Mouse (Mus musculus) cerebellum, adult 9-10 months (tissue): ENCODE data around the gene Krtcap2.

Source experiments
- DNase-seq: peaks from one replicate; pipeline ENCODE4 v3.0.0; 2022

The Krtcap2 gene

GRCm38 (mm10) chr3:89225918-89226317, 19.8 kb upstream of the Krtcap2 start:
- no peak for DNase-seq

GRCm38 (mm10) chr3:89226361-89226760, 19.4 kb upstream of the Krtcap2 start:
- no peak for DNase-seq

GRCm38 (mm10) chr3:89226900-89227299, 18.9 kb upstream of the Krtcap2 start, which contains the start of gene Mtx1:
Gene Mtx1 (minus strand): TSS chr3:89227088.
- no peak for DNase-seq

DNA sequence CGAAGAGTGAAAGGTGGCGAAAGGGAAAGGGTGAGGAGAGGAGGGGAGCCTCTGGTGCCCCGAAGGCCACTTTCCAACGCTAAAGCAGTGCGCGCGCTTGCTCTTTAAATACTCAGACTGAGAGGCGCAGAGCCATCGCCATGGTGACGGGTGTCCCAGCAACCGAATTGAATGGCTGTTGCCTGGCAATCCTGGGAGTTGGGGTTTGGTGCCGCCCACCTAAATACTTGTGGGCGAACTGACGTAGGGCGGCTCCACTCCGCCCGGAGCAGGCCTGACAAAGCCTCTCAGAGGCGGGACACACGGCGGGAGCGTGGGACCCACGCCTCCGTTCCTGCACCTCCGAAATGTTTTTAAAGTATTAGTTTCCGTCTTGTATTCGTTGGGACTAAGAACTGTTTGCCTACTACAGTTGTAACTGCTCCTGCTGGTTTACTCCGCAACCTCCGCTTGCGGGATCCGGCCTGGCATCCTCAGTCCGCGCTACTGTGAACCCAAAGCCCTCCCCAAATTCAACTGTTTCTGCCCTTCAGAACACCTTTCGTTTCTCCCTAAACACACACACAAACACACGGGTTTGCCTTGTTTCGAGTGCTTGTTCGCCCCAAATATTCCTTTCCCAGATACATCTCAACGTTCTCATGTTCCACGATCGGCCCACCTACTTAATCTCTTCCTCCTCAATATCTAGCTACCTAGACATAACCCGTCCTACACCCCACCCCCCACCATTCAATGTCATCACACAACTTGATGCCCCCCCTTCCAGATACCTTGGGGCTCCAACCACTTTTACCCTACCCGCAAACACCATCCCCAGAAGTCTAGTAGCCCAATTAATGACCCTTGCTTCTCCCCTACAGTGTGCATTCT, 18.2 kb upstream of the Krtcap2 start:
- no peak for DNase-seq

DNA sequence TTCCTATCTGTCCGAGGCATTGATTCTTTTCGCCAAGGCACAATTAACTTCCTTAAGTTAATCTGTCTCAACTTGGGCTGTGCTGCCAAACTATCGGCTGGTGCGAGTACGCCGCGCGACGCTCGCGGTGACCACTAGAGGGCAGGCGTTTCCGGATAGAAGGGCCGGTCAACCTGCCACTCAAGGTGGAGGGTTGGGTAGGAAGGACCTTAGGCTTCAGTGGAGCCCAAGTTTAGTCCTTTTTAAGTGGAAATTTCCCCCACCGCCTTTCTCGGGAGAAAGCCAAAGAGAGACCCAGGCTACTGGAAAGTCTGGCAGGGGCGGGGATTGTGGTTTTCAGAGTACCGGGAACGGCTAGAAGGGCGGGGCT, 17.6 kb upstream of the Krtcap2 start:
- peak; percentile 87 for DNase-seq

GRCm38 (mm10) chr3:89228836-89229235, 16.9 kb upstream of the Krtcap2 start, which contains the start of gene Muc1:
Gene Muc1 (plus strand): TSS chr3:89229057.
- no peak for DNase-seq

DNA sequence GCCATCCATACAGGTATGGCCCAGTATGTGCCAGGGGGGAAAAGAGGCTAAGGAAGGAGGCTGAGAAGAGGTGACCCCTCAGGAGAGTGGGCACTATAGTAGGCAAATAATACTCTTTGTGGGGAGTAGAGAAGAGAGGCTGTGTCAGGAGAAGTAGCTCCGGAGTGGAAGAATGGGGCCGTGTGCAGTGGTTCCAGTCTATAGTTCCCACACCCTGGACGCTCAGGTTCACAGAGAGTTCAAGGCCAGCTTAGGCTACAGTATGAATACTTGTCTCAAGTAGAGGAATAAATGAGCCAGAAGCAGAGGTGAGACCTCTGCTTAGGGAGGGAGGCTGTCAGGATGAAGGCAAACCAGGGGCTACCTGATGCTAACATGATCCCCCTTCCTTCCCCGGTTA, 16.5 kb upstream of the Krtcap2 start:
- DNase-seq, result no peak

- no peak for DNase-seq
Observed at GRCm38 (mm10) chr3:89230561-89230960, 15.2 kb upstream of the Krtcap2 start.

GRCm38 (mm10) chr3:89231345-89231744, 14.4 kb upstream of the Krtcap2 start:
- no peak for DNase-seq

DNA sequence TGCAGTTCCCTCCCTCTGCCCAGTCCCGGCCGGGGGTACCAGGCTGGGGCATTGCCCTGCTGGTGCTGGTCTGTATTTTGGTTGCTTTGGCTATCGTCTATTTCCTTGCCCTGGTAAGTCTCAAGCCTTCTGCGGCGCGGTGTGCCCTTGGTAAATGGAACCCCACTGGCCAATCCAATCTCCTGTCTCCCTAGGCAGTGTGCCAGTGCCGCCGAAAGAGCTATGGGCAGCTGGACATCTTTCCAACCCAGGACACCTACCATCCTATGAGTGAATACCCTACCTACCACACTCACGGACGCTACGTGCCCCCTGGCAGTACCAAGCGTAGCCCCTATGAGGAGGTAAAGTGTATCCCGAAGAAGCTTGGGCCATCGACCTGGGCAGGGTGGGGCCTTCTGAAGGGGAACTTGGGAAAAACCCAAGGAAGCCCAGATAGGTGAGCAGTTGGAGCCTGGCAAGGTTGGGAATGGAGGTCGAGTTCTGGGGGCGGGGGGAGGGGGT, 13.9 kb upstream of the Krtcap2 start:
- DNase-seq, result no peak

DNA sequence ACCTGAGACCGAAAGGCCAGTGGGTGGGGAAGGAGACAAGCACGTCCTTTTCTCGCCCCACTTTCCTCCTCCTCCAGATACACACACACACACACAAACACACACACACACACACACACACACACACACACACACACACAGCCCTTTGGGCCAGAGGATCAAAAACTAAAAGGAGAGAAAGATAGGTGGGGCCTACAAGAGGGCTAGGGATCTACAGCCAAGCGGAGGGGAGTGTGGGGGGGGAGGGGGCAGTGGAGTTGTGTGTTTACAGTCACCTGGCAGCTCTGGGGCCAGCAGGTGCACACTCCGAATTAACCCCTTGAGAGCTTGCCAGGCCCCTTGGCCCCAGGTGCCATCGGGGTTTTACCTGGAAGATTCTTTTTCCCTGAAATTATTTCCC, 13.2 kb upstream of the Krtcap2 start:
- no peak for DNase-seq

DNA sequence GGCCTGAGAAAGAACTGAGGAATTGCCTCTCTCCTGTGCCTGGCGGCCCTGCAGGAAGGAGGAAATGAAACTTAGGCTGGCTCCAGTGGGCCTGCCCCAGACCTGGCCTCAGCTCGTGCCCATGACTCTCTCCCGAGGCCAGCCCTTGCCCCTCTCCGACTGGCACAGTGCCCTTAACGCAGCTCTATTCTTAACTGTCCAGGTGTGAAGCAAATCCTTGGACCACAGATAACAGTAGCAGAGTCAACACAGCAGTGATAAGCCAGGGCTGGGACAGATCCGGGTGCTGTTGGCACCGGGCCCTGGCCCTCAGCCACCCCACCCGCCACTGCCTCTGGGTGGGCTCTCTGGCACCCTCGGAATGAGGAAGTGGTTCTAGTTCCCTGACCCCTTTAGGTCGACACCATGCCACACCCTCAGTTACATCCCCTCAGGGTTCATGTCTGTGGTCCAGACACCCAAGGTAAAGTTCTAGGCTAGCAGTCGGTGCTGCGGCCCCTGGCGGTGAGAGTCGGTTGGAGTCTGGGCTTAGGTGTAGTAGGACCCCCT, 12.1 kb upstream of the Krtcap2 start:
- DNase-seq, result no peak

DNA sequence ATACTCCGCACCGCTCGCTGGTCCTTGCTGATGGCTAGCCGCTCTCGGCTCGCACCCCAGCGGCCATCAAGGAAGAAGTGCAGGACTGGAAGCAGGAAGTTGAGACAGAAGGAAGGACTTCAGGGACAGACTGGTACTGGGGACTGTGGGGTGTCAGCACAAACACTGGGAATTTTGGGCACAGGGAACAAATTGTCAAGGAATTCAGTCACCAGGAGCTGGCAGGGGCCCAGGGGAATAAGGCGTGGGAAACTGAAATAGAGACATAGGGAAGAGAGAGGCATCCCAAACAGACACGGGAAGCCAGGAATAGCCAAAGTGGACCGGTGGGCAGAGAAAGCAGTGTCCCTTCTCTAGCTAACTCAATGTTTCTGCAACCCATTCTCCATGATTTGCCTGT, 9.2 kb upstream of the Krtcap2 start:
- peak; percentile 11 for DNase-seq

DNA sequence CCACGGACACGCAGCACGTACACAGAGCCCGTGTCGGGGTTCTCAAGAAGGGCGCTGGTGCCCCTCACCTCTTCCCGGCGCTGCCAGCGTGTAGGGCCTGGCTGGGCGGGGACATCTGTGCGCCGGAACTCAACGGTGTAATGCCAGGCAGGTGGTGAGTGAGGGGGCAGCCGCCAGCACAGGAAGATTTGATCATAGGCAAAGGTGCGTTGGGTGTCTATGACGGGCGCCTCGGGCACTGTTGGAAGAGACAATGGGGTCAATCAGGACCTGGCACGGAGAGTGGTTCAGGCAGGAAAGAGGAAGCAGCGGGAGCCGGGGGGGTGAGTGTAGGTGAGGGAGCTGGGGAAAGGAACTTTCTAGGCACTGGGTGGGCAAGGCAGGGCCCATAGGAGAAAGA, 8.1 kb upstream of the Krtcap2 start:
- peak; percentile 18 for DNase-seq

DNA sequence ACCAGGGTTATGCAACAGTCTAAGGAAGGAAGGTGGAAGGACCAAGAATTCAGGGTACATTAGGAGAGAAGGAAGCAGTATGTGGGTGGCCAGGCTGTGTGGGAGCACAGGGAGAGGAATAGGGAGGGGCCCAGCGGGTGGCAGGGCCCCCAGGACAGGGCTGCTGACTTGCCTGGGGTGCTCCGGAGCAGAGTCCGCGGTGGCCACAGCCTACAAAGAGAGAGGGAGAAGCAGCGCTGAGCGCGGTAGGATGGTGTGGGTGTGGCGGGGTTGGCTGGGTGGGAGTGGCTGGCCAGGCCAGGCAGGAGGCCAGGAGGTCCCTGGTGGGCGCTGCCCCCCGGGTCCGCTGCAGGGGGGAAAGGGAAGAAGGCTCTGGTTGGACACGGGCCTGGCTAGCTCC, 7.3 kb upstream of the Krtcap2 start:
- DNase-seq, result no peak

DNA sequence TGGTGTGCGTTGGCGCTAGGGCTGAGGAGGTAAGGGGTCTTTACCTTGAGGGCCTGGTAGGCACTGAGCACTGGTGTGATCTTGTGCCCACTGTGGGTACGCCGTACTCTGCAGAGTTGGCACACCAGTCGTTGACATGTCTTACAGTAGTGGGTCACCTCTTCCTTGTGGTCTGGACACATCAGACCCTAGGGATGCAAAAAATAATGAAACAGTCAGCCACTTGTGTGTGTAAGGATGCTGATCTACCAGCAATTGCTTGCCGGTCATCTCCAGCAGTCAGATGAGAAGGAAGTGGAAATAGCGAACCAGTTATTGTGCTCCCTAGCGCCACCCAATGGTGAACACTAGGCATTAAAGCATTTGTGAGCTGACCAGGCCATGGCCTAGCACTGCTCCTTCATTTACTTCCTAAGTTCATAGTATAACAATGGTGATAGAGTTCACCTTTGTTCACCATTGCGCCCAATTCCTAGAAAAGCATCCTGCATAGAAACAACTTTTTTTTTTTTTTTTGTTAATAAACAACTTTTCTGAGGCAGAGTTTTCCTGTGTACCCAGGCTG, 3.4 kb upstream of the Krtcap2 start:
- DNase-seq, result no peak

DNA sequence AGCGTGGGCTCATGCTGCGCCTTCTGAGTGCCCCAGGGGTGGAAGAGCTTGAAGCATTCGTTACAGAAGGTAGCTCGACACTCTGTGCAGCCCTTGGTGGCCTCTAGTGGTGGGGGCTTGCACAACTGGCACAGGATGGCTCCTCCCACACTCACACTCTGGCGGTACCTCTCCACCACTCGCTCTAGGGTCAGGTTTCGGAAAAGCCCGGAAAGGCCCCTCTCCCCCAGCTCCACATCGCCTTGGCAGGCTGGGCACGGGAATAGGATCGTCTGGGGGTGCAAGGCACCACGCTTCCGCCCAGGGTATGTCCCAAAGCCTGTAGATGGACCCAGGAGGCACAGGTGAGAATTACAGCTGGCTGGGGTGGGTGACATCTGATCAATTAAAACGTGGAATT, 2.2 kb upstream of the Krtcap2 start:
- peak; percentile 59 for DNase-seq

DNA sequence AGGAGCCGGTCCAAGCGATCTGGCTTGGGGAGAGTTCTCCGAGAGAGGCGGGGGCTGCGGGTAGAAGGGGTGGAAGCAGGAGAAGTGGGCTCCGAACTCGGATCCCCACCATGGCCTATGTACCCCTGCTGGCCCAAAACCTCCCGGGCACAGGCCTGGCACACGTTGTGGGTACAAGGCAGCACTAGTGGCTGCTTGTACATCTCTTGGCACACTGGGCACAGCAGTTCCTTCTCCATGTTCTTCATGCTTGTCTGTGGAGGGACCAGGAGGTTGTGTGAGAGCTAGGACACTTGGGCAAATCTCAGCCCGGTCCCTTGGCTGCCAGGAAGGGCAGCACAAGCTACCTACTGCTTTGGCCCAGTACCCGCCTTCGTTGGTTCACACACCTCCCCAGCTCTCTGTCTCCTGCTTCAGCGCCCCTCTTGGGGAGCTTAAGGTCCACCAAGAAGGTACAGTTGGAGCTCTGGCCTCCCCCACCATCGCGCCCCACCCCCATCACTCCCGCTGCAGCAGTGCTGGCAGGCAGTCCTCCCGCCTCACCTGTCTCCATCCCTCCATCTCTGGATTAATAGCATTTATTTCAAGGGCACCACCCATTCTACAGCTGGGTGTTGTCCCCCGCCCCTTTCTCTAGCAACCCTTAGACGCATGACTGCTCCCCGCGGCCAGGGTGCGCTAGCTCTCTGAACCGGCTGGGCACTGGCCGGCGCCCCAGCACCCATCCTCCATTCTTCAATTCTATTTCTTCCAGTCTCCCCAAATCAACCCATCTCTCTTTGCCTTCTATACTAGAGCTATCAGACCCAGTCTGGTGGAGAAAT, 1.4 kb upstream of the Krtcap2 start:
- peak; percentile 69 for DNase-seq

DNA sequence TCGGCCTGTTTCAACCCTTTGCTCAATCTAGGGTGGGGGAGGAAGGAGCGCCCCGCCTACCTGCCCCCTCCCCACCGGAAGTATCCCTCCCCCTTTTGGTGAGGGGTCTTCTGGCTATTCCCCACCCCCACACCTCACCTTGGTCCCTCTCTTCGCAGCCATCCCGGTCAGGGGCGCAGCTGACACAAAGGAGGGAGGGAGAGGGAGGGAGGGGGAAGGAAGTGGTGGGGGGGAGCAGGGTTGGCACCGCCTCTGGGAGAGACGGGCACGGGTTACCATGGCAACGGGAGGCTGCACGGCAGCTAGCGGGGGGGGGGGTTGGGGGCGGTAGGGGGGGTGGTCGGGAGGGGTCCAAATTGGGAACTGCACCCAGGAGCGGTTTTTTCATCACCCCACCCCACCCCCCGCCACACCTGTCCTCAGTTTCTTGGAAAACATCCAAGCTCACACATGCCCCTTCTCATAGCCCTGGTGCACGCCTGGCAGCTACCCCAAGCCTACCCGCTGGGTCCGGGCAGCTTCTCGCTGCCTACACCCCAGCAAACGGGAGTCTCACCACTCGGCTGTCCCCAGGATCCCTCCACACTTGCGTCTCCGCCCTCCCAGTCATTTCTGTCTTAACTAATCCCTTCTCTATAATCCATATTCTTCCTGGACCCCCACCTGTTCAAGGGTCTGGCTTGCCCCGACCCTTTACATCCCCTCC, 631 bp upstream of the Krtcap2 start:
- DNase-seq, result peak; percentile 66

DNA sequence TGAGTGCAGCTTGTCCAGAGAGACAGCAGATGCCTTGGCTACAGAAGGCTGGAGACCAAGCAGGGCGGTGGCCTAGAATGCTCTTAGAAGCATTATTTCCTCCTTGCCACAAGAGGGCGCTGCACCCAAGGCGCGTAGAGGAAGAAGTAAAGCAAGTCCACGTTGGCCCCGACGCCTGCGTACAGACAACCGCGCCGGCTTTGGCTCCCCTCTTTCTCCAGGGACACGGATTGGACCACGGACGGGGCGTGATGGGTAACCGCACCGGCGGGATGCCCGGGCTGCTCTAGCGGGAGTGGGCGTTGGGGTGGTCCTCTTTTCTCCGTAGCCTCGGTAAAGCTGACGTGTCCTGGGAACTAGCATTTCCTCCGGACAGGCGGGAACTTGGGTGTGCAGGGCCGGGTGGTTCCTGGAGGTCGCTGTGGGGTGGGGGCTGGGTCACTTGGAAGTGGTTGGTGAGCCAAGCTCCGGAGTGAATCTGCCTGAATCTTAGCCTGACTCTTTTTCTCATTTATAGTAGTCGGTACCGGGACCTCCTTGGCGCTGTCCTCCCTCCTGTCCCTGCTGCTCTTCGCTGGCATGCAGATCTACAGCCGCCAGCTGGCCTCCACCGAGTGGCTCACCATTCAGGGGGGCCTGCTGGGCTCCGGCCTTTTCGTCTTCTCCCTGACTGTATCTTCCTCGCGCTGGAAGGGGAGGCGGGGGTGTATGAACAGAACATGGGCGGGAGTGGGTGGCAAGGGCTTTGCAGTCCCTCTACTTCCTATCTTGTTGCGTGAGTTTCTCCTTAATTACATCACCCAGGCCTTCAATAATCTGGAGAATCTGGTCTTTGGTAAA, 715 bp downstream of the Krtcap2 start, which contains the start of gene Trim46:
Gene Trim46, minus strand, starts transcription at position 49 of the 840 bp plus-strand sequence.
- peak; percentile 63 for DNase-seq

GRCm38 (mm10) chr3:89247466-89247865, 1.7 kb downstream of the Krtcap2 start:
- peak; percentile 36 for DNase-seq
